Mouse (Mus musculus): ENCODE results near the gene Zscan29.

DNA sequence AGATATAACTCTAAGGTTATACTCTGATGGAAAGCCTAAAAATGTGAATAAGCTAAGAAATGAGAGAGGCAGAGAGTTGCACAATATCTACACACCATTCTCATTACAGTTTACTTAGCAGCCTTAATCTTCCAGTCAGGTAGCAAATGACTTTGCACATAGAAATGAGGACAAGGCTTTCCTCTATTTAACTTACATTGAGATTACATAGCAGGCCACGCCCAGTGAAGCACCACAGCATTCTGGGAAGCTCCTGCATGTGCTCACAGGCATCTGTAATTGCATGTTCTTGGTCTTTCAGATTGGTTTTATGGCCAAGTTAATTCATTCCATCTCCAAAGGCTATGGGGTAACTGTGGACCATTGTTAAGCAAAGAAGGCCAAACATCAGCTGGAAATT is 38.1 kb downstream of the Zscan29 start:
- TF ChIP-seq POLR2A (IDR thresholded peaks at IDR 0.05; ENCODE audit: borderline replicate concordance, insufficient read depth, low read length) (no peak), CTCF (IDR thresholded peaks at IDR 0.05; ENCODE audit: borderline replicate concordance, insufficient read depth, low read depth, low read length) (no peak)
